Mouse (Mus musculus) cerebellum, adult 2 months (tissue): ENCODE data around the gene Rps6.

Source experiments
- CTCF ChIP-seq: fragments of 200-500 bp; IDR thresholded peaks from 2 replicates; pipeline ENCODE4 v1.5.1; 2011; ENCODE audit warnings: low read depth, mild to moderate bottlenecking, control low read depth, low read length, moderate library complexity, borderline replicate concordance; ENCODE audit not compliant: insufficient read depth
- POLR2A ChIP-seq: fragments of 200-500 bp; IDR thresholded peaks from 2 replicates; pipeline ENCODE4 v1.6.1; 2011; ENCODE audit warnings: low read length, control low read depth, borderline replicate concordance; ENCODE audit not compliant: insufficient read depth

DNA sequence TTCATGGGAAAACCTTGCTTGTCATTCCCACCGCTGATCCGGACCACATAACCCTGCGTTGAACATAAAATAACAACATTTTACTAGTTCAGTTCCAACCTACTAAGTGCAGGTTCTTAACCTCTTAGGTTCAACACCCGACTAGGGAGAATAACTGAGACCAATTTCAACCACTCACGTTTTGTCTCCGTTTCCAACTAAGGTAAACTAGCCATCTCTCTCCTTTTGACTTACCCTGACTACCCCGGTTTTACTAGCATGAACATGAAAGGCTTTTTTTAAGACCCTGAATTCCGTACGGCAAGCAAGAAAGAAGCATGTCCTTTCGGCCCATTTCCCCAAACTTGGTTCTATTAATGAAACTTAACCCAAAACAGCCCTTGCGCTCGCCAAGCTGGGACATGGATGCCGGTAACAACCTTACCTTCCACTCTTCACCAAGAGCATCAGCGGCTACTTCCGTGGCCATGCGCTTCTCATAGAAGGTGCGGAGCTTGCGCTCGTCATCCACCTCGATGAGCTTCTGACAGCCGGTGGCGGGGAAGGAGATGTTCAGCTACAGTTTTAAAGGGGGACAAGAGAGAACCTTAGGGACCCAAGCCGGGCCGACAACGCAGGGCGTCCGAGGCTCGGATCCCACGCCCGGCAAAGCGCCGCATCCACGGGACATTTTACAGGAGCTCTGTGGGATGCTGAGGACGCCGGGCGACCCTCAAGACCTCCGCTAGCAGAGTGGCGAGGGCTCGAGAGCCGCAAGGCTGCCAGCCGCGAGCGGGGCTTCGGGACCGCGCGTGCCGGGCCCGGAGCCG, 704 bp downstream of the Rps6 start:
- TF ChIP-seq POLR2A (no peak), CTCF (no peak)
